Mouse (Mus musculus) thymus, postnatal 36 days (tissue): ENCODE results near the gene Gipc2.
A peak's percentile ranks its signal among the peaks of the same experiment; 100 is the strongest.
"Not testable (repeated sequence)": the region's sequence is repeated elsewhere in the genome, so short reads cannot be mapped to it uniquely, and the experiment has no call there.

Experiments
- DNase-seq, 2 experiments: peaks; one replicate each; pipeline ENCODE4 v3.0.0; 2022; ENCODE audit warnings: mixed read lengths in 2 of 2

Gene Gipc2

DNA sequence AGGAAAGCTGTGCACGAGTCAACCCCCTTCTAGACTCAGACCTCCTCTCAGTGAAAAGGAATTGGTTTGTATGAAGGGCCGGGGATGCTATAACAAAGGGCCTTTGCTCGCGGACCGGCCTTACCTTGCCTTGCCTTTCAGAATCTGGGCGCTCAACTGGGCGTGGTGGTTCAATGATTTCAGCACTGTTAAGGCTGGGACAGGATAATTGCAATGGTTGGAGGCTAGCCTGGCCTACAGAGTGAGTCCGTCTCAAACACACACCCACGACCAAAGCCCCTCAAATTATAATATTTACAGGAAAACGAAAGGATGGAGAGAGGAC is at the start of gene Gipc2:
Gene Gipc2, minus strand, starts transcription at position 132 of the 325 bp plus-strand sequence.
- DNase-seq: no peak

- DNase-seq: no peak
Measured at GRCm38 (mm10) chr3:152213416-152213815, 47.4 kb upstream of the Gipc2 start.

- peak; percentile 34 to 37 for DNase-seq
Measured at GRCm38 (mm10) chr3:152211731-152212279, 45.8 kb upstream of the Gipc2 start.

GRCm38 (mm10) chr3:152210728-152211391 is 44.8 kb upstream of the Gipc2 start:
- peak; percentile 76 to 82 for DNase-seq

DNA sequence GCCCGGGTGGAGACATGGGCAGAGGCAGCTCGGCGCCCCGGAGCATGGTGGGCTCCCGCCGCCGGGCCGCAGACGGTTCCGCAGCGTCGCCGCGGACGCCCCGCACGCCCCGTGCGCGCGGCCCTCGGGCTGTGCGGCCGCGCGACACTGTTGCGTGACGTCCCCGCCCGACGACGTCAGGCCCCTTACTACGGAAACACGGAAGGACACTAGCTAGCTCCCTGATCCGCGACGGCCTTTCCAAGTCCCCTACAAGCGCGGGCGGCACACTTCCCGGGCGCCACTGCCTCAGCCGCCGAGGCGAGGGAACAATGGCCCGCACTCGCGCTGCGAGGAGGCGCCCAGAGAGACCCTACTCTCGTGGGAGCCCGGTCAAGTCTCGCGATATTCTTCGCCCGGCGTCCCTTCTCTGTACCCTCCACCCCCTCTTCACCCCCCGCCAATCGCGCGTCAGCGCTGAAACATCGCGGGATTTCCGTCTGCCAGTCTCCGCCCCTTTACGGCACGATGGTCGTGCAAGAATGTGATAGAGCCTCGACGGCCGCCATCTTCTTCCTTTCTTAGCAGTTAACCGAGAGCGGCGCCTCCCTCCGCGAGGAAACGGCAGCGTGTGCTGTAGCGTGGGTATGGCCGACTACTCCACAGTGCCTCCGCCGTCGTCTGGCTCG is 44.1 kb upstream of the Gipc2 start, which contains the start of the genes Dnajb4 and Fubp1:
Gene Dnajb4, minus strand, starts transcription at position 336 of the 668 bp plus-strand sequence.
Gene Fubp1, plus strand, starts transcription at position 456 of the 668 bp plus-strand sequence.
- DNase-seq: peak; percentile 100

GRCm38 (mm10) chr3:152209177-152209966 is 43.3 kb upstream of the Gipc2 start:
- DNase-seq: no peak

DNA sequence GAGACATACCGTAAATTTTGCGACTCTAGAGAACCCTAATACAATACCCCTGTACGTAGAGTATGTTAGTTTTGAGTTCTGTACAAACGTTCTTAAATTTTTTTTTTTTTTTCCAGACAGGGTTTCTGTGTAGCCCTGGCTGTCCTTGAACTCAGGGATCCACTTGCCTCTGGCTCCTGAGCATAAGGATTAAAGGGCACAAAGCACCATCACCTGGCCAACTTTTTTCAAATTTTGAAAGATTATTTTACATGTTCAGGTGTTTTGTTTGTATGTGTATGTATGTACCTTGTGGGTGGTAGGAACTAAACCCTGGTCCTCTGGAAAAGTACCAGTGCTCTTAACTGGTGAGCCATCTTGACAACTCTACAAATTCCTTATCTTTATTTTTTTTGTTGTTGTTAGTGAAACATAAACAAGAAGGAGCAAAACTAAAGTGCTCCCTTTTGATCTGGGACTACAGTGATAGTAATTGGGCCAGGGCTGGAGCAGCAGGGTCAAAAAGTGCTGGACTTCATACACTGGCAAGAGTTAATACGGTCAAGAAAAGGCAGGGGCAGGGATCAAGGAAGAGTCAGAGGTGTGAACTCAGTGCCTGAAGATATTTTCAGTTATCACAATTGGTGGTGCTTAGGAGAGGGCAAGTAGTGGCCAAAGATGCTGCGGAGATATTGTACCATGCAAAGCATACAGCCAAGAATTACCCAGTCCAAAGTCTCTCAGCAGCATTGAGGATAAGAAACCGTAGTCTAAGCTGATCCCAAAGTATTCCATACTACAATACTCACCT is 42.3 kb upstream of the Gipc2 start:
- DNase-seq: no peak

DNA sequence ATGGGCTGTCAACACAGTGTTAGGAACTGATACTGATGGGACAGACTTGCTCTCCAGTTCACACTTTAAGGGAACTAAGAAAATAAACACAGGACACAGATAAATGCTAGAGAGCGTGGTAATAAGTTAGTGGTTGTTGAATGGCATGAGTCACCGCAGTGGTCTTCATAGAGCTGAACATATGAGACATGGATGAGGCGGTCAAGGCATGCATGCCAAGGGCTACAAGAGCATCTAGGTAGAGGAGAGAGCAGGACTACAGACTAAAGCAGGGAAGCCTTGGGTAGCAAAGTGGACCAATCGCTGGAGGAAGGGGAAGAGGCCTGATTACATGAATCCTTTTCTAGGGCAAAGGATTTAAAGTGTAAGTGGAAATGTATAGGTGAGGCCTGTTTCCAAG is 41.1 kb upstream of the Gipc2 start:
- no peak for DNase-seq

DNA sequence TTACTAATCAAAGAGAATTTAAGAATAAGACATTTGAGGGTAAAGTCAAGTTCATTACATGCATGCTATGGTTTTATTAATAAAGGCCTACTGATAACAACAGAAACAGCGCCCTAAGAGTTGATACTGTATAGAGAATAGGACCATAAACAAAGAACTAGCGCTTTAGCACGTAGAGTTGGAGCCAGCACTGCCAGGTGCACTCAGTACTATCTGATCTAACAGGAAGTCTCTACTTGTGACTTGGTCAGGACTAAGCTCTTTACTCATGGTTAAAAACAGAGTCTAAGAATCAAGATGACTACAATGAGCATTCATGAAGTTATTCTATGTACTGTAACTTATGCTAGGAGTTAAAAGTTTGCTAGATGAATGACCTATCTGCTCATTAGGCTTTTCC is 38.5 kb upstream of the Gipc2 start:
- peak in 1 of 2 experiments; percentile 51 for DNase-seq

GRCm38 (mm10) chr3:152203996-152204395 is 38.0 kb upstream of the Gipc2 start:
- DNase-seq: peak; percentile 55 to 79

DNA sequence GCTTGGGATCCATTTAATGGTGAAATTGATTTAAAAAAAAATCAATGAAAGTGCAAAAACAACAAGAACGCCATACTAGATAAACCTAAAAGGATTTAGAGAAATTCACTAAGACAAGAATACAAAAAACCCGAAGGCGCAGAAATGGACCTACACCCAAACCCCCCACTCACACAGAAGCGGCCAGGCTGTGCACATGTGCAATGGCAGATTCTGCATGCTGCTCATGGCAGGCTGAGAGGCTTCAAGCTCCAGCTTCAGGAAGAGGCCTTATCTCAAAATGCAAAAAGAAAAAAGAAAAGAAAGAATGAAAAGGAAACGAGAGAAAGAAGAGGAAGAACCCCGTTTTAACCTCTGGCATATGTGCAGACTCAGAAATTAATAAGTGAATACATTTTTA is 37.4 kb upstream of the Gipc2 start:
- DNase-seq: peak; percentile 33 to 49

DNA sequence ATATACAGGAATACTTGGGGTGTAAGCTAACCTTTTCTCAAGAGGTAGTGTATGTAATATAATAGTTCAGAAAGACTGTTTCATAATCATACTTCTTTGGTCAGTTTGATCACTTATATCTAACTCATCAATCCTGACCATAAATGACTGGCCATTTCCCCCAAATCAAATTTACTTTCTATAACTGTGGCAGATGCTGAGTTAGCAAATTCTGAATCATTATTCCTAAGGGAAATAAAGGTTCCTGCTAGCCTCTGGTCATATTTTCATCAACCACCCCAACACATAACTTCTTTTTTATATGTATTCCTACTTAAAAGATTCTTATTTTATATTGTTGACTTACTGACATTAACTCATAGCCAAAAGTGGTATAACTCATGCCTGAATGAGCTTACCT is 36.9 kb upstream of the Gipc2 start:
- DNase-seq: no peak

GRCm38 (mm10) chr3:152201651-152202050 is 35.6 kb upstream of the Gipc2 start:
- DNase-seq: no peak

- no peak for DNase-seq
Measured at GRCm38 (mm10) chr3:152201181-152201580, 35.2 kb upstream of the Gipc2 start.

DNA sequence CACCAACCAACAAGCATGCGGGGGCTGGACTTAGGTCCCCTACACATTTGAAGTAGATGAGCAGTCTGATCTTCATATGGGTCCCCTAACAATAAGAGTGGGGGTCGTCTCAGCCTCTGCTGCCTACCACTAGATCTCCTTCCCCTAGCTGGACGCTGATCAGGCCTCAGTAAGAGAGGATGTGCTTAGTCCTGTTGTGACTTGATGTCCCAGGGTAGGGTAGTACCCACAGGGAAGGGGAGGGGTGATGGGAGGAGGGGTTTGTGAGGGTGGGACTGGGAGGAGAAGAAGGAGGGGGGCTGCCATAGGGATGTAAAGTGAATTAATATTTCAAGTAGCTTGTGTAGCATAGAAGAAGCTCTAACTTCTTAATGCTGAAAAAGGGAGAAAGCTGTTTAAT is 33.1 kb upstream of the Gipc2 start:
- no peak for DNase-seq

DNA sequence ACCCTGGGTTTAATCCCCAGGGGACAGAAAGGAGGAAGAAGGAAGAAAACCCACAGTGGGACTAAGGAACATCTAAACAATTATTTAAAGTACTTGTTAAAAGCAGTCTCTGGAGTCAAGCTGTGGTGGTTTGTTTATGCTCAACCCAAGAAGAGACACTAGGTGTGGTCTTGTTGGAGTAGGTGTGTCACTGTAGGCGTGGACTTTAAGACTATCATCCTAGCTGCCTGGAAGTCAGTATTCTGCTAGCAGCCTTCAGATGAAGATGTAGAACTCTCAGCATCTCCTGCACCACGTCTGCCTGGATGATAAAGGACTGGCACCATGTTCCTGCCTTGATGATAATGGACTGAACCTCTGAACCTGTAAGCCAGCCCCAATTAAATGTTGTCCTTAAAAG is 31.2 kb upstream of the Gipc2 start:
- not testable (repeated sequence) for DNase-seq

DNA sequence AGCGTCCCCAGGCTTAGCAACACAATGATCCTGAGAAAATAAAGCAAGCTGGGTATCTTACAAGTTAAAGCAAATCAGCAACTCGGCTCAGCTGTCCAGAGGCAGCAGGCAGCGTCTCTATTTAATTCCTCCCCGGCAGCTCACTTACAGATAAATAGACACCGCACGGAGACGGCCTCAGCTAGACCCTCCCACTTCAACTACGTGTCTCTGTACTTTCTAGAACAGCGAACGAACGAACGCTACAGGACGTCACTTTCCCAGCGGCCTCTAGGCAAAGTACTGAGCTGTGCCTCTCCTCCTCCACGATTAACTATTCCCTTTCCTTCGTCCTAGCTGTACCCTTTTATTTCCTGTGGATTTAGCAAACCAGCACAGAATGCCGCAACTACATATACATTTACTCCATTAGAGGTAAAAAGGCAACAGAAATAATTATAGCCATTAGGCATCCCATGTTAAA is 27.6 kb upstream of the Gipc2 start:
- DNase-seq: peak; percentile 75 to 83

DNA sequence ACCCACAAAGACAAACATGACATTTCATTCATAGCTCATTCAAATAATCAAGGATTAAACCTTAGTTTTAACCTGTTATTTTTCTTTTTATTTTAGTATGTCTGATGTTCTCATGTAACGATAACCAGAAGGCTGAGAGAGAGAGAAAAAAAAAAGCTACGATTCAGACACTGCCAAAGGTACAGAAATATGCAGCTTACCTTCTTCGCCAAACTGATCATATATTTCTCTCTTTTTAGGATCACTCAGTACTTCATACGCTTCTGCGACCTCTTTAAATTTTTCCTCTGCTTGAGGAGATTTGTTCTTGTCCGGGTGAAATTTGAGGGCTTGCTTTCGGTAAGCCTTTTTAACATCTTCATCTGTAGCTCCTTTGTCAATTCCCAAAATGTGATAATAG is 27.1 kb upstream of the Gipc2 start:
- no peak for DNase-seq

DNA sequence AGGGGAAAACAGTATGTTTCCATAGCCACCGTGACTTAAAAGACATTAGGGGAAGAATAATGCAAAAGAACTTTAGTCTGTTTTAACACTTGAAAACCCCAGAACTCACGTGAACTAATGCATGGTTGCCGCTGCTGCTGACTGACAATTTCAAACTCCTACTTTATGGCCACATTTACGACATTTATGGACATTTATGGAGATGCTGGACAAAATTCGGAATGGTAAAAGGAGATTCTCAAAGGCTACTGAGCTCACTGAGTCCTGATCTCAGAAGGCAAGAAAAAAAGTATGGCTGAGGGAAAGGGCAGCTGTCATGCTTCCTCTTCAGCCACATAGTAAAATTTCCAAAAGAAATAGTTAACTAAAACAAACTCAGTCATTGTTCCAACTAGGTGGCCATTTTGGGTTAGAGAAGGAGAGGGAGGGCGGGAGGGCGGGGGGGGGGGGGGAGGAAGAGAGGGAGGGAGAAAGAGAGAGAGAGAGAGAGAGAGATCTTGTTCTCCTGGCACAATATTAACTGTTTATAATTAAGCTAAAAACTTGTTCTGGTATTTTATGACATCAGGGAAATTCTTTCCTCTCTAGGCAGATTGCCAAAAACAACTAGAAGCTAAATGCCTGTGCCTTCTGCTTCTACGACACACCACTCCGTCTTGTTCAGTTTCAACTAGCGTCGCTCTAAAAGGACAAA is 26.4 kb upstream of the Gipc2 start:
- no peak for DNase-seq

DNA sequence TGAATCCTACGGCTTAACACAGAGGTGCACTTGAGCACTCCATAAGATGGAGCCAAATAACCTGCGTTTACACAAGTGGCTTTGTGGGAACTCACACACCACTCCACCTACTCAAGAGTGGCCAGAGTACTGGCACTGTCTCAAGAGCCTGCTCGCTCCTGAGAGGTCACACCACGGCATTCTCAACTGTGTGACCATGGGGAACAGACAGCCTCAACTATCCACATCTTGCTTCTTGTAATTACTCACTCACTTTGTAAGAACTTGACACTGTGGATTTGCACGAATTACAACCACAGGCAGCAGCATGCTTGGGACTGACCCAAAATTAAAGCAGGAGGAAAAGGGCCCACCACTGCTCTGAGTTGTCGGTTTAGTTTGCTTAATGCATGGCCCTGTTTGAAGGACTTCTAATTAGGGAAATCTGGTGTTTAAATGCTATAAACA is 25.8 kb upstream of the Gipc2 start:
- DNase-seq: peak in 1 of 2 experiments; percentile 16

- no peak for DNase-seq
Measured at GRCm38 (mm10) chr3:152190679-152191477, 24.8 kb upstream of the Gipc2 start.
